Mouse (Mus musculus) embryonic stem cell, embryonic (primary cell): ENCODE measurements around the gene Cdadc1.

ENCODE experiments used
- CTCF ChIA-PET, 4 experiments: fragments of 300-600 bp in 2 of 4; fragments of 350-600 bp in 2 of 4; sonication (Branson Sonifier 250); formaldehyde crosslinking; loops; one replicate each; lab custom pipeline; 2022; ENCODE audit warnings: inconsistent platforms in 2 of 4; lab: Charles Lee
- POLR2A ChIA-PET, 4 experiments: fragments of 300-600 bp in 2 of 4; fragments of 350-600 bp in 2 of 4; sonication (Branson Sonifier 250); formaldehyde crosslinking; loops; one replicate each; lab custom pipeline; 2022; ENCODE audit warnings: antibody characterized with exemption in 4 of 4, inconsistent platforms in 1 of 4; lab: Charles Lee

Cdadc1 gene

DNA sequence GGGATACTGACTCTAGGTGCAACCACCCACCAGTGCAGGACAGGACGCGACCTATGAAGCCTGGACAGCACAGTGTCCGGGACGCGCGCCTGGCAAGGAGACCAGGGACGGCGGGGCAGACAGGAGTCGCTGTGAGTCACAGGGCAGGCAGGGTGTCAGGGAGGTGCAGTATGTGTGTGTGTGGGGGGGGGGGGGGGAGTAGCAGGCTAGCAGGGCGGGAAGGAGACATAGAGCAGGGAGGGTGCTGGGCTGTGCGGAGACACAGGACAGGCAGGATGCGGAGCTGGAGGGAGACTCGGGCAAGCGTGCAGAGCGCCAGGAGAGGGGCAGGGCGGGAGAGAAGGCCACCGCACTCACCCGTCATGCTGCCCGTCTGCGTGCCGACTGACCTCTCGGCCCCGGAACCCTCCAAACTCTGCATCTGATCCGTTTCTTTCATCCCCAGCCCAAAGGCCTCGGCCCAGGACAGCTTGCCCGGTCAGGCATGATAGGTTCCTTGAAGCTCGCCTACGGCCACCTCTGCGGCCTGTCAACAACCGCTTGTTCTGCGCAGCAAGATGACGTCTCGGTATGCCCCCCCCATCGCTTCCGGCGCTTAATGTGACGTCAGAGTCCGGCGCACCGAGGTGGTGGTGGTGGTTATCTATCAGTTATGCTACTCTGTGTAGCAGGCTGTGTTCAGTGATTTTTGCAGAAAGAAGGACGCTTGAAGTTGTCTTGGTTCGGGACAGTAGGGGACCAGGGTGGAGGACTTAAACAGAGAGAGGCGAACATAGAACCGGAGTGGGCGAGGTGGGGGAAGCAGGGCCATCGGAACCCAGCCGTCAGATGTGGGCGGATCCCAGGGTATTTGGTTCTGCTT lies at the start of gene Cdadc1:
TSS of gene Cdadc1 (minus strand) at position 562 of the 862 bp plus-strand sequence.
- POLR2A ChIA-PET: interaction anchor here in 3 of 4 experiments (0.6 to 1.9 kb wide), 19 partner anchors 9 to 1096 kb away, joined by 3 to 5 read pairs (median 3); partner anchors contain the start of genes Cab39l (in 1 of the 3), Rcbtb1 (in 1 of the 3), Setdb2 (in 1 of the 3) and Shisa2 (in 1 of the 3)
- CTCF ChIA-PET: interaction anchor here (0.7 to 1.5 kb wide), 9 partner anchors 8 to 494 kb away, joined by 3 to 7 read pairs (median 4); no protein-coding TSS in a partner anchor

DNA sequence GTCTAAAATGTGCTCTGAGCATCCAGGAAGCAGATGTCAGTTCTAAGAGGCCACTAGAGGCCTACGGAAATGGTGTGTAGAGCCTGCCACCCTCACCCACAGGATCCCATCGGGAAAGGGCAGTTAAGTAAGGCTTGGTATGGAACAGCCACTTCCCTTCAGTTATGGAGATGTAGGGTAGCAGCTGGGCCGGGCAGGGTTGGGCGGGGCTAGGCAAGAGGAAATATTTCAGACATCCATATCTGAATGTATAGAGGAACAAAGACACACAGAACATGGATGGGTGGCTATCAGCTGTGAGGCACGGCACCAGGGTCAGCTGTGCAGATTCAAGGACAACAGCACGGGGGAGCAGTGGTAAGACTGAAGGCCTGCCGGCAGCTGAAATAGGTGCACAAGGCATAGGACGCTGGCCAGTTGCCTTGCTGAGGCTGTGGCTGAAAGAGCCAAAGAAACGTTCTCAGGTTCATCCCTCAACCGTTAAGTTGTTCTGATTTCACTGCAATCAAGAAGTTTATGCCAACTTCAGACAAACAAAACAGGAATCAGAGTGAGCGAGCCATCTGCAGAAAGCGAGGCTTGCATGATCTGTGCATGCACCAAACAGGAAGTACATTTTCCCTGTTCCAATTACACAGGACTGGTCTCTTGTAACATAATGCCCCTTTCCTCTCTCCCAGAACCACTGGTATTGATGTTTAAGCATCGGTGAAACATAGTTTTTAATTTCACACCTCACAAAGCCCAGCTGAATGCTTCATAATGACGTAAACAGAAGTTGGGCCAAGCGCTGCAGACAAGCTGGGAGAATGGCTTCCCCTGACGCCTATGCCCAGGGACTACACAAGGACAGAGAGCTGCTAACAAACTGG lies 49.3 kb upstream of the Cdadc1 start:
- ChIA-PET POLR2A (interaction anchor here in 2 of 4 experiments (1.4 to 2.2 kb wide), 2 partner anchors 11 to 28 kb away, joined by 3 to 6 read pairs; no protein-coding TSS in a partner anchor), CTCF (interaction anchor here in 3 of 4 experiments (0.5 to 2.0 kb wide), 4 partner anchors 30 to 493 kb away, joined by 3 to 7 read pairs (median 4); no protein-coding TSS in a partner anchor)

DNA sequence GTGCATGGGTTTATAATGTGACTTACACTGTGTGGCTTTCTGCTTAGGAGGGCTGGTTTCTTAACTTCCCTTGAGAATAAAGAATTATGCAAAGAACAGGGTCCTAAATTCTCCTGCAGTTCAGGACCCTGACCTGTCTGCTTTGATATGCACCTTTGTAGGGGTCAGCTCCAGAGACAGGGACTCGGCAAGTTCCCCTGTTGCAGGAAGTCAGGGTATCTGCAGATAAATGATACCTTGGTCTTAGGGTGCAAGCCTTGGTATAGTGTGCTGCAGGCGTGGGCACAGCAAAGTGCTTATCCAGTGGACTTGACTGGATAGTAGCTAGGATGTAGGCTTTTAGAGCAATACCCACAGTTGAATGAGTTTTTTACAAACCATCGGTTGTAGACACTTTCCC lies 47.1 kb upstream of the Cdadc1 start:
- ChIA-PET CTCF (no interaction called here), POLR2A (no interaction called here)

DNA sequence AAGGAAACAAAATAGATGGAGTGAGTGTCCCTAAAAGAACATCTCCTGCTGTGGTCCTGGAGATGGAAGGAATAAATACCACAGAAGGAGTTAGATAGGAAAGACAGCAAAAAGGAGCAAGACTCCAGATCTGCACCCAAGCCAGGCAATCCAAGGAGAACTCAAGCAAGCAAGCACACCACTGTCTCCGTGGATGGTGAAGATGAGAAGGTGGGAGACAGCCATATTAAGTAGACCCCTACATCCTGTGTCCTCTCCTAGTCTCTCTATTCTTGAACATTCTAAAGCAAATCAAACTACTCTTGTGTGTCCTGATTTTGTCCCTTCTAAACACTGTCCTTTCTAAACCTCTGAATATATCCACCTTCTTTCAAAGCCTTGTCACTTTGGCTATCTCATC lies 46.4 kb upstream of the Cdadc1 start:
- ChIA-PET CTCF (no interaction called here), POLR2A (no interaction called here)

DNA sequence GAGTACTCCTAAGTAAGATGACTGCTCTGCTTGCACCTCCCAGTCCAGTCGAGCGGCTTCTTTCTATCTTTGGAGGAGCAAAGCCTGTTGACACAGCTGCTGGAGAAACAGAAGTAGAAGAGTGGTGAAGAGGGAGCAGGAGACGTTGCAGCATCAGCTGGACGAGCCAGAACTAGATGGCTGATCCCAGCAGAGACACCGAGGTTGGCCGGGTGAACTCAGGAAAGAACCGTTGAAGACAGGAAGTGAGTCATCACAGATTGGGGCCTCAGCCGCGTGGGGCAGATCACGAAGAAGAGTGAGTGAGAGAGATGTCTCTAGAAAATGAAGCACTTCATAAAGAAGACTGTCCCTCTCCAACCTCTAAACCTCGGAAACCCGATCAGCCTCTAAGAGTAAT lies 45.8 kb upstream of the Cdadc1 start:
- POLR2A ChIA-PET: no interaction called here
- CTCF ChIA-PET: no interaction called here

DNA sequence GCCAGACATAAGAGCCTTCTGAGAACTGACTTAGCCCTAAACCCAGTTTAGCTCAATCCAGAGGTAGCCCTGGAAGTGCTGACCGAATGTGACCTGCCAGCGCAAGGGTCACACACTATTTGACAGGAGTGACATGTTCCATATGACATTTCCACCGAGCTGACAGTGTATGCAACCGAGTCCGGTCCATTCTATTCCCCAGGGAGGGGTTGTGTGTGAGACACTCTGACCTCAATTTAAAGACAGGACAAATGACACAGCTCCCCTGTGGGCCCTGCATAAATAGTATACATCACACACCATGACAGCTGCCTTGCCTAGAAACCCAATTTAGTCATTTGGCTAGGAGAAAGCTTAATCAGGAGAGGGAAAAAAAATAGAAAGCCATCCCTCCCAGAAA lies 44.1 kb upstream of the Cdadc1 start:
- ChIA-PET POLR2A (no interaction called here), CTCF (no interaction called here)

DNA sequence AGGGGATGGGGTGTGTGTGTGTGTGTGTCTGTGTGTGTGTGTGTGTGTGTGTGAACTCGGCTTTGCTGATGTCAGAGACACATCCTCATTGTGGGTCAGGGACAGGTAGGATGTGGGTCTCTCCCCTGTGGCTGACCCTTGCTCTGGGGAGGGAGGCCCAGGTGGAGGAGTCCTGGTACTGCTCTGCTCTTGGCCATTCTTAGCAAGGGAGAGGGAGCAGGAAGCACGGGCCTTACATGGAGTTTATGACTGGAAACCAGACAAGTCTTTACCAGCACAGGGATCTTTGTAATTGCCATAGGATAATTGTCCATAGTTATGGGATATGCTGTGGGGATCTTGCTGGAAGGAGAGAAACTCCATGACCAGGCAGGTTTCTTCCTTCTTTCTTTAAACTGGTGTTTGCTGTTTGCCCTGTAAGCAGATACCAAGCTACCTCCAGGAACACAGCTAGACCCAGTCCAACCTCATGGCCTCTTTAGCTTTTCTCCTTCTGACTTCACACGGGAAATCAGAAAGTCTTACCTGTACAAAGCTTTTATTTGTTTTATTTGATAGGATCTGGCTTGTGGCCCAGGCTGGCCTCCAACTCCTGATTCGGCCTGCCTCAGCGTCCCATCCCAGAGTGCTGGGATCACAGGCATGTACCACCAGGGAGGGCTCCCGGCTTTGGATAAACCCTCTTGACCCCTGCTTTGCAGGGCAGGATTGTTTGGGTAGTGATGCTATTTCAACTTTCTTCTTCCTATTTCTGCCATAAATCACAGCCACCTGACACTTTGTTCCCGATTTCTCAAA lies 41.3 kb upstream of the Cdadc1 start:
- CTCF ChIA-PET: interaction anchor here in 1 of 4 experiments (0.5 kb wide), 1 partner anchor 32 kb away, joined by 3 read pairs; no protein-coding TSS in a partner anchor
- POLR2A ChIA-PET: interaction anchor here in 1 of 4 experiments (1.4 kb wide), 1 partner anchor 13 kb away, joined by 3 read pairs; the partner anchor contains the start of gene Shisa2

DNA sequence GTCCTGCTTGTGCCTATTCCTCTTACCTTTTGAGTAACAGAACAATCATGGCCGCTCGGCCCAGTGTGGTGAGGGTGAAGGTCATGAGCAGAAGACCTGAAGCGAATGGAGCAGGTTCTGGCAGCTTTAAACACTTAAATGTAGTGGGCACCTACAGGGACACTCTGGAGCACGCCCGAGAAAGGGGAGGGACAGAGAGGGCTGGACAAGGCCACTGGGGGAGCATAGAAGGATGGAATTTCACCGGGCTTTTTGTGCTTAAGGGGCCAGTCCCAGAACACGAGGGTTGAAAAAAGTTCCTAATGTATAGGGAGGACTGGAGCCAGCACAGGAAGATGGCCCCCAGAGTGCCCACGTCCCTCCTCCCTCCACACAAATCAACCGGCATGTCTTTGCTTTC lies 36.2 kb upstream of the Cdadc1 start:
- ChIA-PET CTCF (interaction anchor here in 1 of 4 experiments (0.6 kb wide), 1 partner anchor 30 kb away, joined by 3 read pairs; no protein-coding TSS in a partner anchor), POLR2A (no interaction called here)

DNA sequence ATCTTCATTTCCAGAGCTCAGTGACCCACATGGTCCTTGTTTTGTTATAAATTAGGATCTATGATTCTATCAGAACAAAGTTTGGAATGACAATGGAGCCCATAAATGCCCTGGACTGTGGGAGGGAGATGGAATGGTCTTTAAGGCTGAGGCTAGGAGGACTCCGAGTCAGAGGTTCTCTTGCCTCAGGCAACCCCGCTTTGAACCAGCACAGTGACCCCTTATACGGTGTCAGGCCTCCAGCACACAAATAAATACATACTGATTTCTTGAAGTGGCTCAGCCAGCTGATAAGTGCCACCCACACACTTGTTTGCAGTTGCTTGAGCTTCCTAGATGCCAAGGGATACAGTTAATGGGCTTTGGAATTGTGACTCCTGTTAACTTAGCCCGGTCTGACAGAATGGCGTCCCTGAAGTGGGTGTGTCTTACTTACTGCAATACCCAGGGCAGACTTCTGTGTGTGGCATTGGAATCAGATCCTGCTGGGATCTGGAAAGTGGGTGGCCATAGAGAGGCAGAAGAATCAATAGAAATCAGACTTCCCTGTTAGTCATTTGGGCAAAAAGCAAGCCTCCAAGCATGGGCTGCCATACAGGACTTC lies 35.6 kb upstream of the Cdadc1 start:
- ChIA-PET POLR2A (no interaction called here), CTCF (interaction anchor here in 2 of 4 experiments (0.5 to 1.2 kb wide), 3 partner anchors 20 to 29 kb away, joined by 3 to 4 read pairs (median 3); no protein-coding TSS in a partner anchor)

DNA sequence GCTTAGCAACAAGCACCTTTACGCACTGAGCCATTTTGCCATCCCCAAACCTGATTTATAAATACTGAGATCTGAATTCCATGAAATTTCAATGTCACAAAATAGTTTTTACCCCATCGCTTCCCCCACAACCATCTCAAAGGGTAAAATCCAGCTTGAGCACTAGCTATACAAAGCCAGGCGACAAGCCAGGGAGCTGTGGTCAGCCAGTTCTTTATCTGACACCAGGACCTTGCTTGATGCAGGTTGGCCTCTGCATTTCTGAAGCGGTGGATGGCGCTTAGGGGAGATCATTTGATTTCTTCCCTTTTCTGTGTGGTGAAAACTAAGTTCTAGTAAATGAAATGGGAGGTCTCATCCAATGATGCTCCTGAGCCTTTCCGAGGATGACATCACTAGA lies 34.3 kb upstream of the Cdadc1 start:
- ChIA-PET POLR2A (no interaction called here), CTCF (interaction anchor here in 2 of 4 experiments (0.6 kb wide), 2 partner anchors 189 to 311 kb away, joined by 3 to 13 read pairs; no protein-coding TSS in a partner anchor)

DNA sequence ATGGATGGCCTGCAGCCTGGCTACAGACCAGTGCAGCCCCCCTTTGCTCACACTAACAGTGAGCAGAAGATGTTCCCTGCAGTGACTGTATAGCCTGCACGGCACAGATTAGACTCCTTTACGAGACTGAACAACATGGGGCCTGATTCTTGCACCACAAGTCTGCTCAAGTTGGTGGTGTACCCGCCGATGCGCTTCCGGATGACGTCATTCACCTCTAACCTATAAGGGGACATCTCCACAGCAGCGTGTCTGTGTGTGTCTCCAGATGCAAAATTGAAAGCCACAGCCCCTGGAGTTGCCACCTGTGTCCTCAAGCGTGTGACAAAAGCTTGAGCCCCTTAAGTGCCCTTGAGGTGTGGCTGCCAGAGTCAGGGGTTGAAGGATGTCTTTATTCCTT lies 32.3 kb upstream of the Cdadc1 start:
- ChIA-PET POLR2A (no interaction called here), CTCF (no interaction called here)

DNA sequence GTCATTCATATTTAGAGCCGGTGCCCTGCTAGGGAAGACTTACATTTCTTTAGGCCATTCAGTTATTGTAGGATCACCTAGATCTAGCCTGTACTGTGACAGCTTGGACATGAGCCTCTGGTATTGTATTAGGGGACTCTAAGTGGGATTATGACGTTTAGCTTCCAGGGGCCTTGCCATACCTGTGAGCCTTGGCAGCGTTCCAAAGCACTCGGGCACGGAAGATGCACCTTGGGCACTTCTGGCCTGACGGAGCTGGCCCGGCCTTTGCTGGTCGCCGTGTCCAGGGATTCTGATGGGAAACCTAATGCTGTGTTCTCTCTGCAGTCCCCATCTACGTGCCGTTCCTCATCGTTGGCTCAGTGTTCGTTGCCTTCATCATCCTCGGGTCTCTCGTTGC lies 31.5 kb upstream of the Cdadc1 start:
- CTCF ChIA-PET: no interaction called here

DNA sequence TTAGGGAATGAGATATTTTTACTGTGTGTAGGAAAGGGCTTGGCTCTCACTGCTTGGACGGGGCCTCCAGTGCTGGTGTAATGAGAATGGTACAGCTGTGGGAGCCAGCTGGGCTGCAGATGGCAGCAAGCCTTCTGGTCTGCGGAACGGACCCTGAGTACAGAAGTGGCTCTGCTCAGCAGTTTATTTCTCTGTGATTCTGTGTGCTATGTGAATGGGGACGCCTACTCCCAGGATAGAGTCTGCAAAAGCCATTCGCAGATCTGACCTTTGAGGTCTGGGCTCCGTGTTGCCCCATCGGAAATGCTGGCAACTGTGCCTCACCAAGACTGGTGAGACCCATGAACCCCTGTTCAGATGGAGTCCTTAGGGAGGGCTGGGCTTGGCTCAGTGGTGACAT lies 30.1 kb upstream of the Cdadc1 start:
- POLR2A ChIA-PET: interaction anchor here in 1 of 4 experiments (1.1 kb wide), 1 partner anchor 14 kb away, joined by 3 read pairs; no protein-coding TSS in a partner anchor
- CTCF ChIA-PET: interaction anchor here in 1 of 4 experiments (0.6 kb wide), 1 partner anchor 315 kb away, joined by 3 read pairs; no protein-coding TSS in a partner anchor

More for the DNA sequence above, 31.5 kb upstream of the Cdadc1 start:
- POLR2A ChIA-PET: no interaction called here

DNA sequence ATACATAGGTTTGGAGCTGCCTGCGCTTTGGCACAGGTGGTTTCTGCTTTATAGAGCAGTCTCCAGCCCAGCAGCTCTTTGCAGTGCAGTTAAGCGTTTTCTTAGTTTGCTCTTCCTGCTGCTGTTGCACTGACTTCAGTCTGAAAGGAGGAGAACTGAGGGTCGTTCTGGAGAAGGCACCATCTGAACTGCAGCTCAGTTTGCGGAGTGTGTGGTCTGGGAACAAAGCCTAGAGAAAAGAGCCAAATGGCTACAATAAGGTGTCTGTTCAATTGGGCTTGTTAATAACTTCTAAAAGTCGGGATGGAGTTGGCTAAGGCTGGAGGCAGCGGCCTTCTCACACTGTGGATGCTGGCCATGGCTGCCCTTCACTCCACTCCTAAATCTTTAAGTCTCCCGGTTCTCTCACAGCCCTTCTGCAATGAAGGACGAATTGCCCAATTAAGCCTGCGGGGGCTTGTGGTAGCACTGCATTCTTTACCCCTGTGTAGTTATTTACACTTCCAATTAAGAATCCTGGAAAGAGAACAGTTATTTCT lies 29.5 kb upstream of the Cdadc1 start:
- POLR2A ChIA-PET: interaction anchor here in 3 of 4 experiments (0.6 to 1.5 kb wide), 5 partner anchors 13 to 1352 kb away, joined by 3 read pairs; no protein-coding TSS in a partner anchor
- CTCF ChIA-PET: interaction anchor here in 3 of 4 experiments (0.6 to 2.5 kb wide), 4 partner anchors 14 to 806 kb away, joined by 3 to 13 read pairs (median 3); no protein-coding TSS in a partner anchor

DNA sequence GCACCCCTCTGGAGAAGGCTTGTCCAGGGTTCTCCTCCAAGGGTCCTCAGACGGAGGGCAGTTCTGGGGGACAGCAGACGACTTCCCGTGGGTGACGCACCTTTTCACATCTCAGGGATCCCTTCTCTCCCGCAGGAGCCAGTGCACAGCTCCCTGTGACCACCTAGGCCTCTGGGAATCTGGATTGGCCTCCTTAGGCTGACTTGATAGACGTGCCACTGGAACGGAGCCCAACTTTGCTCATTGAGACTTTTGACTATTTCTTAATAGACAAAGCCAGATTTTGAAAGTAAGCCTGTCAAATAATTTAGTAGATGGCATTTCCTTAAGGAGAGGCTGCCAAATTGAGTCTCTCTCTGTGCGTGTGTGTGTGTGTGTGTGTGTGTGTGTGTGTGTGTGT lies 29.0 kb upstream of the Cdadc1 start:
- POLR2A ChIA-PET: interaction anchor here in 3 of 4 experiments (0.6 to 1.7 kb wide), 7 partner anchors 13 to 1352 kb away, joined by 3 to 6 read pairs (median 3); partner anchors contain the start of gene Rcbtb1 (in 1 of the 3)
- CTCF ChIA-PET: interaction anchor here in 3 of 4 experiments (0.5 to 2.5 kb wide), 4 partner anchors 13 to 805 kb away, joined by 3 to 13 read pairs (median 3); no protein-coding TSS in a partner anchor

DNA sequence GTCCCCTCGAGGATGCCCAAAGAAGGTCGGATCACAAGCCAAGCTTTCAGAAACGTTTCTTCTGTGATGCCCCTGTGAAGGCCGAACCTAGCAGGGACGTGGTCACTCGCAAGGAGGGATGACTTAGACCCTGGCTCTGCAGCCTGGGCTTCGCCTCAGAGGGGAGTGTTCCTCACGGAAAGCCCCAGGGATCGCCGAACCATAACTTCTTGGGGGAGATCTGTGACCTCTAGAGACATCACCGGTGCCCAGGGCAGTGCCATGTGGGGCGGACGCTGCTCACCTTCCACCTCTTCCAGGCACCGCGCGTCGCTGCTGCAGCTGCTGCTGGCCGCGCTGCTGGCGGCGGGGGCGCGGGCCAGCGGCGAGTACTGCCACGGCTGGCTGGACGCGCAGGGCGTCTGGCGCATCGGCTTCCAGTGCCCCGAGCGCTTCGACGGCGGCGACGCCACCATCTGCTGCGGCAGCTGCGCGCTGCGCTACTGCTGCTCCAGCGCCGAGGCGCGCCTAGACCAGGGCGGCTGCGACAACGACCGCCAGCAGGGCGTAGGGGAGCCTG lies 28.1 kb upstream of the Cdadc1 start:
- ChIA-PET POLR2A (interaction anchor here in 2 of 4 experiments (0.6 to 2.4 kb wide), 11 partner anchors 9 to 1098 kb away, joined by 3 to 14 read pairs (median 5); partner anchors contain the start of genes Cdadc1 (in 1 of the 2) and Rcbtb1 (in 1 of the 2)), CTCF (interaction anchor here in 3 of 4 experiments (0.5 to 2.5 kb wide), 7 partner anchors 10 to 335 kb away, joined by 3 to 13 read pairs (median 4); no protein-coding TSS in a partner anchor)
